Mouse (Mus musculus) liver, embryonic 14.5 days (tissue): ENCODE data around the gene Dnajc4. TPM values are rescaled to one million over a fixed set of nuclear protein-coding genes. Genes with fewer than 3 reads are reported as not detected.

Experiments used
- ATAC-seq: fragments of 200-750 bp; cut with Nextera tagmentation; 2 replicates; pipeline ENCODE4 v1.8.0; 2017; ENCODE audit warnings: moderate number of reproducible peaks, mild to moderate bottlenecking, moderate library complexity; ENCODE audit not compliant: insufficient read depth
- DNase-seq, 3 experiments: peaks; one replicate each; pipeline ENCODE4 v3.0.0-alpha.2; 2012 to 2013; ENCODE audit warnings: low read depth in 3 of 3, low spot score in 3 of 3
- H3K27ac ChIP-seq: fragments of 300-500 bp; sonication (generic); 2 replicates; pipeline ENCODE4 v1.5.1; 2014; ENCODE audit warnings: moderate library complexity, mild to moderate bottlenecking, control low read depth, inconsistent platforms
- H3K27me3 ChIP-seq: fragments of 300-500 bp; sonication (generic); 2 replicates; pipeline ENCODE4 v1.6.1; 2014; ENCODE audit warnings: mild to moderate bottlenecking, low read length, moderate library complexity; ENCODE audit not compliant: control insufficient read depth, insufficient read depth
- H3K36me3 ChIP-seq: fragments of 300-500 bp; sonication (generic); replicated peaks from 2 replicates; pipeline ENCODE4 v1.6.1; 2014; ENCODE audit warnings: low read depth; ENCODE audit not compliant: control insufficient read depth, insufficient read depth
- H3K4me1 ChIP-seq, 2 experiments: fragments of 200-500 bp in 1 of 2; fragments of 300-500 bp in 1 of 2; sonication (generic) in 1 of 2; replicated peaks; 2 replicates each; pipeline ENCODE4 v1.6.1; 2012 to 2014; ENCODE audit warnings: antibody characterized with exemption in 1 of 2, inconsistent platforms in 1 of 2, low read length in 1 of 2; ENCODE audit not compliant: control insufficient read depth in 2 of 2, insufficient read depth in 2 of 2
- H3K4me2 ChIP-seq: fragments of 300-500 bp; sonication (generic); 2 replicates; pipeline ENCODE4 v1.6.1; 2014; ENCODE audit warnings: low read depth, mild to moderate bottlenecking, control low read depth, moderate library complexity
- H3K4me3 ChIP-seq, 2 experiments: fragments of 200-500 bp in 1 of 2; fragments of 300-500 bp in 1 of 2; sonication (generic) in 1 of 2; 2 replicates each; pipeline ENCODE4 v1.5.1; 2012 to 2014; ENCODE audit warnings: low read depth in 2 of 2, low read length in 2 of 2, mild to moderate bottlenecking in 2 of 2, control low read depth in 1 of 2, inconsistent platforms in 1 of 2, moderate library complexity in 1 of 2; ENCODE audit not compliant: insufficient read depth in 1 of 2
- H3K9ac ChIP-seq: fragments of 300-500 bp; sonication (generic); replicated peaks from 2 replicates; pipeline ENCODE4 v1.6.1; 2014; ENCODE audit warnings: mild to moderate bottlenecking, control low read depth, moderate library complexity
- H3K9me3 ChIP-seq: fragments of 300-500 bp; sonication (generic); 2 replicates; pipeline ENCODE4 v1.6.1; 2016; ENCODE audit warnings: low read length, mixed read lengths; ENCODE audit not compliant: control insufficient read depth
- CTCF ChIP-seq: IDR thresholded peaks from 2 replicates; pipeline ENCODE4 v1.5.1; 2016; ENCODE audit warnings: antibody characterized with exemption, low read depth, control low read depth
- EP300 ChIP-seq: IDR thresholded peaks from 2 replicates; pipeline ENCODE4 v1.6.1; 2016; ENCODE audit warnings: antibody characterized with exemption, low read depth
- WGBS: fragments of 180-500 bp; shearing (Covaris S2); extraction: QIAGEN DNeasy Blood & Tissue Kit; methylation state at CpG from one replicate; pipeline ENCODE4 v1.1.7; 2014; ENCODE audit not compliant: insufficient replicate concordance; 5-methylcytosine and 5-hydroxymethylcytosine counted together
- polyA plus RNA-seq, 2 experiments: library from polyadenylated mRNA; depleted of rRNA in 1 of 2; stranded (reverse) in 1 of 2; unstranded in 1 of 2; fragments of >200 nt; fragmentation: Nextera tagmentation in 1 of 2; extraction: Ambion mirVana in 1 of 2; gene quantifications; 2 replicates each; pipeline versions ENCODE4 v1.2.1 to v1.2.3; 2012 to 2014

Dnajc4 gene
- polyA plus RNA-seq, 2 experiments, result 8.6 to 10.0 TPM

DNA sequence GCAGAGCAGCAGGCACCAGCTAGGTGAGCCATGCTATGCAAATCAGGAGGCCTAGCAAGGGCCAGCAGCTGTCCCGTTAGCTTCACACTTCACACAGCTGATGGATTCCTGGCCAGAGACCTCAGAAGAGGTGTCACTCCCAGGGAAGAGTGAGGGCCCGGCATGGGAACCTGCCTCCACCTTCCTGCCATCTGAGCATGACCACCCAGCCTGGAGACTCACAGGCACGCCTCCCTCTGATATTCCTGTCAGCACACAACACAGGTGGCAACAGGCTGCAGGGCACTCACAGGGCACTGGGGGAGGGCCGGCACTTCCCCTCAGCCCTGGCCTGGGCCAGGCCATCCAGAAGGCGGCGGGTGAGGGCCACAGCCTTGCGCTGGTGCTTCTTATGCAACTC lies 36.9 kb downstream of the Dnajc4 start:
- Histone ChIP-seq H3K36me3 (no peaks in the 10 kb centered on the region), H3K27me3 (no peaks in the 10 kb centered on the region), H3K9me3 (no peaks in the 10 kb centered on the region), H3K27ac (no peak overlapping the region), H3K4me3 (no peak overlapping the region), H3K4me1 (peaks cover 9 to 13% of the 10 kb centered on the region in 2 experiments), H3K4me2 (no peak overlapping the region), H3K9ac (no peak overlapping the region)
- TF ChIP-seq CTCF, result no peak
- no peak for TF ChIP-seq EP300
- 81% methylated on average over 7 of the region's 7 CpGs for WGBS
- ATAC-seq (no peak), DNase-seq (no peak)

DNA sequence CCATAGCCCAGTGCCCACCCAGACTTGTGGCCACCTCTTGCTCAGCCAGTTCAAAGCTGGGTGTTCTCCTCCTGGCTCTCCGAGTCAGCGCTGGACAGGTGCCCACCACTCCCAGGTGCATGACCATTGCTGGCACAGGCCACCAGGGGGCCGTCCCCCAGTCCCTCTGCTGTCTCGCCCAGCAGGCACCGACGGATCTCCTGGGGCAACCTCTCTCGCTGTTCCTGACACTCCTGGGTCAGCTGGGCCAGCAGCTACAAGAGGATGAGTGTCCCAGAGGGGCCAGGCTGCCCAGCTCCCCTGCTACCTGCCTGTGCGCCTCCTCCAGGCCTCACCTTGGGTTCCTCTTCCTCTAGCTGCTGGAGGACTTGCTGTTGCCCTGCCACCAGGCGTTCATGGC lies 38.3 kb downstream of the Dnajc4 start:
- H3K4me2 ChIP-seq, result no peak overlapping the region
- TF ChIP-seq CTCF, result peak; percentile 79
- no peak for TF ChIP-seq EP300
- H3K9ac ChIP-seq, result no peak overlapping the region
- no peak for DNase-seq
- H3K27me3 ChIP-seq, result no peaks in the 10 kb centered on the region
- no peak overlapping the region for H3K27ac ChIP-seq
- H3K36me3 ChIP-seq, result no peaks in the 10 kb centered on the region
- 59% methylated on average over 9 of the region's 9 CpGs for WGBS
- no peak for ATAC-seq
- no peak overlapping the region for H3K4me3 ChIP-seq
- H3K9me3 ChIP-seq, result no peaks in the 10 kb centered on the region
- peaks cover 13 to 19% of the 10 kb centered on the region in 2 experiments for H3K4me1 ChIP-seq

DNA sequence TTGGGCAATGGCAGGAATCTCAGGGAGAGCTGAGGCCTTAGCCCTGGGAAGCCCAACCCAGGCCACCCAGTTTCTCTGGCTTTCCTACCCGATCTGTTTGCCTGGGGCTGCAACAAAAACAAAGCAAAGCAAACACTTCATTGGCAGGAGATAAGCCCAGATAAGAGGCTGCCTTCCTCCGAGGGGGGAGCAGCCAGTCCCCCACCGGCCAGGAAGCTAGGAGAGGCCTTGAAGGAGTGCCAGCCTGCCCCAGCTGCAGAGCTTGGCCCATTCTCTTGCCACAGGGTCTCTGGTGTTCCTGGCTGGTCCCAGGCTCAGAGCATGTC lies 39.7 kb downstream of the Dnajc4 start:
- 0% methylated on average over 3 of the region's 3 CpGs for WGBS
- Histone ChIP-seq H3K36me3 (no peaks in the 10 kb centered on the region), H3K4me2 (peak overlapping the region; percentile 96), H3K9ac (peak overlapping the region; percentile 78), H3K27ac (peak overlapping the region; percentile 86; the same call in 1 of the 2 replicates), H3K9me3 (no peaks in the 10 kb centered on the region), H3K4me1 (peaks cover 13 to 19% of the 10 kb centered on the region in 2 experiments), H3K4me3 (peak overlapping the region; percentile 70 to 87), H3K27me3 (no peaks in the 10 kb centered on the region)
- no peak for DNase-seq
- TF ChIP-seq EP300 (no peak), CTCF (no peak)
- no peak; the same call in 1 of the 2 replicates for ATAC-seq

DNA sequence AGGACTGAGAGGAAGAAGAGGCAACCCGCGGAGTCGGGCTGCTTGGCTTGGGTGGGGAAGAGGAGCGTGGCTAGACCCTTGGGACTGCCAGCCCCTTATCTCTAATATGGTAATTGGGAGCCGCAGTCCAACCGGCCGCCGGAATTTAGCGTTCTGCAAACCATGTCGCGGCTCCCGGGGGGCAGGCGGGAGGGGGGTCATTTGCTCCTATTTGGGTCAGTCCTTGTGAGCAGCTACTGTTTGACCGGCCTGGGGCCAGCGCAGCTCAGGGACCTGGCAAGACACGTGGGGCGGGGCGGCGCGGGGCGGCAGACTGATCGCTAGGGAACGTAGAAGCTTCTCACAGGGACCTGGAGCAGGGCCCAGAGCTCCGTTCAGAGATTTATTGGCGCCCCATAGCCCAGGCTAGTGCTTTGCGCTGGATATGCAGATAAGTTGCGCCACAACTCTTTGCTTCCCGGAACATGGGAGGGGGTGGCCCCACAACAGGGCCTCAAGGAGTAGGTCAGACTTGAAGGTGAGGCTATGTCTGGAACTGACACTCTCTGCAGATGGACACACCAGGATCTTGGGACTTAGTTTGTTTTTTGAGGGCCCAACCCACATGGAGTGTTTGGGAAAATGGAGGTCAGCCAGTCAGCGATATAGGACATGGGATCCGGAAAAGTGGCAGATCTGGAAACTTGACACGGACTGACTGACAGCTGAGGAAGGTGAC lies 40.2 kb downstream of the Dnajc4 start:
- no peak for DNase-seq
- 2% methylated on average over 31 of the region's 31 CpGs for WGBS

DNA sequence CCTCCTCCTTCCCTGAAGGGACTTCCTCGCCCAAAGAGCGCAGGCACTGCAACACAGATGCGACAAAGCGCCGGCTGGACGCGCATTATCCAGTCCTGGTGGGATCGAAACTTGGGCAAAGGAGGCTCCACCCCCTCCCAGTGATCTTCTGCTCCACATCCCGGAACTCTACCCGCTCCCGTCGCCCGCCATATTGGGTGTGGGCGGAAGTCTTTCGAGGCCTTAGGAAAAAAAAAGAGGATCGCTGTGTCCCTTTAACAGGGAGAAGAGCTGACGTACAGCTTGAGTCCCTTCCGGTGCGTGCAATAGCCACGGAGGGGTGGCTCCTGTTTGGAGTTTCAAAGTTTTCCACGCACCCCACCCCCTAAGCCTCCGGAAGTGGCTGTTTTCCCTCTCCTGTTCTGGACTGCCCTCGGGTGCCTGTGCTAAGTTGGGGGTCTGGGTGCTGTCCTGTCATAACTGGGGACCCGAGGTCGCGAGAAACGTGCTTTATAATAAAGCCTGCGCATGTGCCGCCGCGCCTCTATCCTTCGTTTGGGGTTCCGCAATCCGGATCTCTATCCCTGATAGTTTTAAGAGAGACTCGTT lies 40.9 kb downstream of the Dnajc4 start:
- Histone ChIP-seq H3K4me2 (peak overlapping the region; percentile 96), H3K27ac (peak overlapping the region; percentile 86), H3K4me1 (peaks cover 13 to 19% of the 10 kb centered on the region in 2 experiments), H3K9me3 (no peaks in the 10 kb centered on the region), H3K27me3 (no peaks in the 10 kb centered on the region), H3K4me3 (peak overlapping the region; percentile 70 to 87), H3K36me3 (no peaks in the 10 kb centered on the region), H3K9ac (peak overlapping the region; percentile 78)
- peak; percentile 77 for ATAC-seq
- DNase-seq, result peak; percentile 76 to 81 (median 77)
- WGBS, result under 1% methylated on average over 35 of the region's 35 CpGs
- 0 out of 2 replicates have a peak, but pooled peaks have one; percentile 22 for TF ChIP-seq EP300
- no peak for TF ChIP-seq CTCF

More for the DNA sequence above, 40.2 kb downstream of the Dnajc4 start:
- Histone ChIP-seq H3K4me2 (peak overlapping the region; percentile 96), H3K36me3 (no peaks in the 10 kb centered on the region), H3K27ac (peak overlapping the region; percentile 86), H3K4me3 (peak overlapping the region; percentile 70 to 87), H3K9me3 (no peaks in the 10 kb centered on the region), H3K4me1 (peaks cover 13 to 19% of the 10 kb centered on the region in 2 experiments), H3K9ac (peak overlapping the region; percentile 78), H3K27me3 (no peaks in the 10 kb centered on the region)
- ATAC-seq, result peak; percentile 36
- TF ChIP-seq CTCF (no peak), EP300 (no peak)
